Mouse (Mus musculus): ENCODE data around the gene Vasn.

DNA sequence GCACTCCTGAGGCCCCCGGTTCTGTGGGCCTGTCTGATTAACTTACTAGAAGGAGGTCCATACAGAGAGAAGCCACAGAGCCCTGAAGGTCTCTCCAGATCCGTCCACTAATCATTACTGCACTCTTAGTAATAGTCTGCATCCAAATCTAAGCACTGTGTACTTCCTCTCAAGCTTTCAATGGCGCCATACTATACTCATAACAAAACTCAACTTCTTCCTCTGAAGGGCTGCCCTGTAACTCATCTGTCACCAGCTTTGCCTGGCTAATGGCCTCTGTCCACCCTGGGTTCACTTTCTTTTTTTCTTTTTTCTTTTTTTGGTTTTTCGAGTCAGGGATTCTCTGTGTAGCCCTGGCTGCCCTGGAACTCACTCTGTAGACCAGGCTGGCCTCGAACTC lies 38.3 kb downstream of the Vasn start:
- TF ChIP-seq MAFK (IDR thresholded peaks at IDR 0.05; ENCODE audit: insufficient read depth, low read depth, low read length) (no peak), ZNF384 (IDR thresholded peaks at IDR 0.05; ENCODE audit: low read depth, low read length) (no peak), HCFC1 (IDR thresholded peaks at IDR 0.05; ENCODE audit: borderline replicate concordance, insufficient read depth, low read length) (no peak), ZC3H11A (IDR thresholded peaks at IDR 0.05; ENCODE audit: borderline replicate concordance, low read depth, low read length) (no peak), CHD2 (IDR thresholded peaks at IDR 0.05; ENCODE audit: low read depth, low read length) (no peak)

All from ES-E14 (cell line).